Mouse (Mus musculus): ENCODE measurements around the gene Hmga1.

DNA sequence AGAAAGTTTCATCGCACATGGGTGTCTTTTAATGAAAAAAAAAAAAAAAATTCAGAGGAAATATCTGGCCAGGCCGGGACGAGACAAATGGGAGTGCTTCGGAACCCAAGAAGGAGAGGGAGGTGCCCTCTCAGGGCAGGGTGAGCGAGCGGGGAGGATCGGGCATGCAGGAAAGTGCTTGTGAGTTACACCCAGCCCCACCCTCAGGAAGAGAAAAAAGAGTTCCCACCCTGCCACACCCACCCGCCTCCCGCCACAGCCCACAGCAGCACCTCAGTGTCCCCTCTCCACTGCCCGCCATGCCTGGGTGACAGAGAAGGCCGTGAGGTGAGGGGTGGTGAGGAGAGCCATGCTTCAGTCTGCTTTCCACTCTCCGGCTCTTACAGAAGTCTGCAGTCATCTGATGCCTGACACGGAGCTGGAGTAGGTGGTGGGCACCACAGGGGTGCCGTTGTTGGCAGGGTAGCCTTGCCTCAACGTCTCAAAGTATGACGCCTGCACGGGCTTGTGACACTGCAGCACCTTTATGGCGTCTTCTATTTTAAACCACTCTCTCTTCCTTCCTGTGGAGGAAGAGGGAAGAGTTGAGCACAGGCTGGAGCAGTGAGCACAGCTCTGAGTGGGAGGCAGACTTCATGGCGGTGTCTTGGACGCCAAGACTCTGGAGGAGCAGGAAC, 24.2 kb downstream of the Hmga1 start:
- TF ChIP-seq POLR2A (IDR thresholded peaks at IDR 0.05; ENCODE audit: borderline replicate concordance, low read depth, low read length) = no peak
- TF ChIP-seq CTCF (IDR thresholded peaks at IDR 0.05; ENCODE audit: low read depth, low read length) = no peak
